Mouse (Mus musculus) heart, postnatal 0 days (tissue): Measurements from ENCODE around the gene Nhsl1.

Source experiments
- CTCF ChIP-seq: IDR thresholded peaks from 2 replicates; pipeline ENCODE4 v1.5.1; 2016; ENCODE audit warnings: antibody characterized with exemption, control low read depth, low read depth
- EP300 ChIP-seq: IDR thresholded peaks from 2 replicates; pipeline ENCODE4 v1.6.1; 2016; ENCODE audit warnings: antibody characterized with exemption, low read depth

- TF ChIP-seq CTCF (peak; percentile 58), EP300 (no peak)
Measured at GRCm38 (mm10) chr10:18572581-18572980, 253.8 kb downstream of the Nhsl1 start.
